In genomic region chr2:132305988-132306387, GRCm38 (mm10) we compare ENCODE assay signal across 12 mouse cellular contexts. TPM values are rescaled to one million over a fixed set of nuclear protein-coding genes. Genes with fewer than 3 reads are reported as not detected.
A peak's percentile ranks its signal among the peaks of the same experiment; 100 is the strongest.
DNase-seq lines count a peak whose midpoint lies in the region; ATAC-seq and TF ChIP-seq lines count a peak whose summit lies in the region.
"Had no signal": no experiment of that assay in that cellular context is flagged by ENCODE, and none has a peak within 500 bp of the region (broad histone marks: within the 10 kb centered on the region; RNA-seq: fewer than 3 reads in every experiment).

No protein-coding gene starts in this region.

- ATAC-seq in lung, postnatal 0 days, result 0 out of 2 replicates have a peak, but pooled peaks have one; percentile 43
- ATAC-seq in embryonic facial prominence, embryonic 11.5 days (replicated peaks; ENCODE audit: insufficient number of reproducible peaks, low FRiP score, low TSS enrichment, low read depth), result no peak
- ATAC-seq: midbrain, embryonic 16.5 days had no signal

- no peak overlapping the region for H3K9ac ChIP-seq in lung, postnatal 0 days (replicated peaks; ENCODE audit: low read depth)
- no peak overlapping the region for H3K9ac ChIP-seq in embryonic facial prominence, embryonic 11.5 days (replicated peaks; ENCODE audit: low read length)
- H3K9ac ChIP-seq: stomach, embryonic 15.5 days had no signal

- no peak overlapping the region for H3K4me2 ChIP-seq in lung, postnatal 0 days (replicated peaks; ENCODE audit: low read depth, low read length)
- H3K4me2 ChIP-seq in embryonic facial prominence, embryonic 11.5 days (ENCODE audit: low read depth, low read length), result no peak overlapping the region
- H3K4me2 ChIP-seq: heart, embryonic 11.5 days; stomach, embryonic 15.5 days had no signal

- H3K27me3 ChIP-seq in cerebellum, adult 2 months (ENCODE audit: control insufficient read depth, insufficient read depth, low read length), result no peaks in the 10 kb centered on the region
- no peaks in the 10 kb centered on the region for H3K27me3 ChIP-seq in lung, postnatal 0 days (replicated peaks; ENCODE audit: insufficient read depth, low read length)
- H3K27me3 ChIP-seq in embryonic facial prominence, embryonic 11.5 days (ENCODE audit: control insufficient read depth, insufficient read depth, low read length), result no peaks in the 10 kb centered on the region
- H3K27me3 ChIP-seq: stomach, embryonic 15.5 days had no signal

- H3K4me3 ChIP-seq in cerebellum, adult 2 months (replicated peaks; ENCODE audit: insufficient read depth, low read depth, low read length), result no peak overlapping the region
- H3K4me3 ChIP-seq in lung, postnatal 0 days (ENCODE audit: low read depth, low read length), result no peak overlapping the region
- H3K4me3 ChIP-seq in embryonic facial prominence, embryonic 11.5 days (ENCODE audit: low read depth, low read length), result no peak overlapping the region
- H3K4me3 ChIP-seq: stomach, embryonic 15.5 days had no signal

- DNase-seq in cerebellum, adult 2 months, result no peak
- no peak for DNase-seq in cerebellum, postnatal 10 days
- DNase-seq in lung, postnatal 0 days (ENCODE audit: low spot score), result no peak
- DNase-seq in lung, postnatal 4 days, result no peak
- peak; percentile 11 for DNase-seq in embryonic facial prominence, embryonic 11.5 days (ENCODE audit: low spot score)
- peak; percentile 63 for DNase-seq in thymus, postnatal 0 days (ENCODE audit: low spot score)
- DNase-seq in embryo, embryonic 11 days, result no peak
- DNase-seq in layer of hippocampus, adult 9-11 months, result no peak
- DNase-seq: cerebellum, postnatal 36 days had no signal

- peaks cover 27% of the 10 kb centered on the region; the same call in 1 of the 2 replicates for H3K36me3 ChIP-seq in lung, postnatal 0 days (ENCODE audit: insufficient read depth, low read length)
- peaks cover 2% of the 10 kb centered on the region for H3K36me3 ChIP-seq in embryonic facial prominence, embryonic 11.5 days (replicated peaks; ENCODE audit: control insufficient read depth, insufficient read depth, low read depth, low read length)

- WGBS in cerebellum, adult 2 months, result 59% methylated on average over 4 of the region's 4 CpGs
- 59% methylated on average over 4 of the region's 4 CpGs for WGBS in lung, postnatal 0 days
- 55% methylated on average over 4 of the region's 4 CpGs for WGBS in embryonic facial prominence, embryonic 11.5 days

- TF ChIP-seq POLR2A in cerebellum, adult 2 months (IDR thresholded peaks at IDR 0.05; ENCODE audit: borderline replicate concordance, insufficient read depth, low read length), result no peak

- H3K4me1 ChIP-seq in cerebellum, adult 2 months (ENCODE audit: control insufficient read depth, insufficient read depth, low read length), result peaks cover 11% of the 10 kb centered on the region
- H3K4me1 ChIP-seq in lung, postnatal 0 days (ENCODE audit: insufficient read depth, low read depth, low read length), result no peaks in the 10 kb centered on the region
- H3K4me1 ChIP-seq in embryonic facial prominence, embryonic 11.5 days (ENCODE audit: control insufficient read depth, insufficient read depth, low read length), result no peaks in the 10 kb centered on the region
- H3K4me1 ChIP-seq: stomach, embryonic 15.5 days had no signal

- no peaks in the 10 kb centered on the region for H3K9me3 ChIP-seq in lung, postnatal 0 days (ENCODE audit: low read length)
- H3K9me3 ChIP-seq in embryonic facial prominence, embryonic 11.5 days (replicated peaks; ENCODE audit: control insufficient read depth, low read length), result no peaks in the 10 kb centered on the region
- H3K9me3 ChIP-seq: stomach, embryonic 15.5 days had no signal

- peak; percentile 12; the same call in 1 of the 2 replicates for TF ChIP-seq CTCF in cerebellum, adult 2 months (IDR thresholded peaks at IDR 0.05; ENCODE audit: borderline replicate concordance, insufficient read depth, low read depth, low read length)
- peak; percentile 76 for TF ChIP-seq CTCF in lung, postnatal 0 days (IDR thresholded peaks at IDR 0.05)

- no peak overlapping the region for H3K27ac ChIP-seq in cerebellum, adult 2 months (ENCODE audit: insufficient read depth, low read length)
- no peak overlapping the region for H3K27ac ChIP-seq in lung, postnatal 0 days (ENCODE audit: low read length)
- H3K27ac ChIP-seq in embryonic facial prominence, embryonic 11.5 days (replicated peaks; ENCODE audit: low read depth, low read length), result no peak overlapping the region
- H3K27ac ChIP-seq: stomach, embryonic 15.5 days had no signal

- TF ChIP-seq EP300 in lung, postnatal 0 days (IDR thresholded peaks at IDR 0.05), result no peak

RNA-seq across cellular contexts. Expression of gene Cds2, which starts 43.0 kb away (rescaled TPM):
- polyA plus RNA-seq in cerebellum, adult 2 months (2012; rRNA removed), result 152 and 155 TPM in 2 replicates
- polyA plus RNA-seq in lung, postnatal 0 days (2015; fragmentation: Nextera tagmentation; extraction: Ambion mirVana), result 32.3 and 37.0 TPM in 2 replicates
- 32.2 and 33.2 TPM in 2 replicates for polyA plus RNA-seq in embryonic facial prominence, embryonic 11.5 days (2014; fragmentation: Nextera tagmentation; extraction: Ambion mirVana)
- 24.4 and 24.5 TPM in 2 replicates for polyA plus RNA-seq in thymus, postnatal 0 days (2015; fragmentation: Nextera tagmentation; extraction: Ambion mirVana)

RNA-seq across cellular contexts. Expression of gene Pcna, which starts 52.9 kb away (rescaled TPM):
- polyA plus RNA-seq in cerebellum, adult 2 months (2012; rRNA removed), result 69.3 and 73.1 TPM in 2 replicates
- 74.7 and 76.4 TPM in 2 replicates for polyA plus RNA-seq in lung, postnatal 0 days (2015; fragmentation: Nextera tagmentation; extraction: Ambion mirVana)
- 385 and 425 TPM in 2 replicates for polyA plus RNA-seq in embryonic facial prominence, embryonic 11.5 days (2014; fragmentation: Nextera tagmentation; extraction: Ambion mirVana)
- polyA plus RNA-seq in thymus, postnatal 0 days (2015; fragmentation: Nextera tagmentation; extraction: Ambion mirVana), result 472 and 480 TPM in 2 replicates

RNA-seq across cellular contexts. Expression of gene Tmem230, which starts 58.4 kb away (rescaled TPM):
- polyA plus RNA-seq in cerebellum, adult 2 months (2012; rRNA removed), result 81.9 and 93.6 TPM in 2 replicates
- polyA plus RNA-seq in lung, postnatal 0 days (2015; fragmentation: Nextera tagmentation; extraction: Ambion mirVana), result 39.6 and 41.7 TPM in 2 replicates
- 51.3 and 56.4 TPM in 2 replicates for polyA plus RNA-seq in embryonic facial prominence, embryonic 11.5 days (2014; fragmentation: Nextera tagmentation; extraction: Ambion mirVana)
- 41.2 and 45.0 TPM in 2 replicates for polyA plus RNA-seq in thymus, postnatal 0 days (2015; fragmentation: Nextera tagmentation; extraction: Ambion mirVana)

Comparison
In these comparisons a context has a peak if more than half of its experiments do, and no peak if none do; other contexts are left out.
1. DNase-seq: peak in embryonic facial prominence, embryonic 11.5 days (single experiment) and thymus, postnatal 0 days (single experiment); none in cerebellum, adult 2 months (0 of 2), cerebellum, postnatal 10 days (0 of 2), lung, postnatal 0 days (single experiment), lung, postnatal 4 days (0 of 2), embryo, embryonic 11 days (single experiment) and layer of hippocampus, adult 9-11 months (single experiment).